Mouse (Mus musculus): ENCODE data around the gene Mfn1. TPM values are rescaled to one million over a fixed set of nuclear protein-coding genes. Genes with fewer than 3 reads are reported as not detected.
A peak's percentile ranks its signal among the peaks of the same experiment; 100 is the strongest.

Mfn1 gene
- polyA plus RNA-seq, 1 experiment: 143 TPM

- H3K4me3 ChIP-seq (replicated peaks; ENCODE audit: insufficient read depth, low read depth, low read length): no peak overlapping the region
- H3K4me1 ChIP-seq (ENCODE audit: control insufficient read depth, insufficient read depth, low read length): peaks cover 3% of the 10 kb centered on the region; the same call in 1 of the 2 replicates
- no peak overlapping the region for H3K27ac ChIP-seq (ENCODE audit: insufficient read depth, low read length)
- TF ChIP-seq CTCF (IDR thresholded peaks at IDR 0.05; ENCODE audit: borderline replicate concordance, insufficient read depth, low read depth, low read length) (no peak), POLR2A (IDR thresholded peaks at IDR 0.05; ENCODE audit: borderline replicate concordance, insufficient read depth, low read length) (no peak)
- DNase-seq: no peak
- H3K27me3 ChIP-seq (ENCODE audit: control insufficient read depth, insufficient read depth, low read length): no peaks in the 10 kb centered on the region
These were observed 15.7 kb upstream of the Mfn1 start for GRCm38 (mm10) chr3:32513528-32513927.

GRCm38 (mm10) chr3:32527181-32527580 lies 2.1 kb upstream of the Mfn1 start:
- WGBS: 87% methylated on average over 4 of the region's 4 CpGs

GRCm38 (mm10) chr3:32530041-32530440 lies 776 bp downstream of the Mfn1 start:
- TF ChIP-seq POLR2A (IDR thresholded peaks at IDR 0.05; ENCODE audit: borderline replicate concordance, insufficient read depth, low read length) (no peak), CTCF (IDR thresholded peaks at IDR 0.05; ENCODE audit: borderline replicate concordance, insufficient read depth, low read depth, low read length) (no peak)
- H3K27ac ChIP-seq (ENCODE audit: insufficient read depth, low read length): no peak overlapping the region
- no peaks in the 10 kb centered on the region for H3K27me3 ChIP-seq (ENCODE audit: control insufficient read depth, insufficient read depth, low read length)
- H3K4me3 ChIP-seq (replicated peaks; ENCODE audit: insufficient read depth, low read depth, low read length): peak overlapping the region; percentile 77
- no peak for DNase-seq
- WGBS: 17% methylated on average over 5 of the region's 5 CpGs
- H3K4me1 ChIP-seq (ENCODE audit: control insufficient read depth, insufficient read depth, low read length): no peaks in the 10 kb centered on the region; the same call in 1 of the 2 replicates

More at GRCm38 (mm10) chr3:32527181-32527580, 2.1 kb upstream of the Mfn1 start:
- Histone ChIP-seq H3K4me3 (replicated peaks; ENCODE audit: insufficient read depth, low read depth, low read length) (no peak overlapping the region), H3K27ac (ENCODE audit: insufficient read depth, low read length) (no peak overlapping the region), H3K4me1 (ENCODE audit: control insufficient read depth, insufficient read depth, low read length) (no peaks in the 10 kb centered on the region; the same call in 1 of the 2 replicates), H3K27me3 (ENCODE audit: control insufficient read depth, insufficient read depth, low read length) (no peaks in the 10 kb centered on the region)
- TF ChIP-seq CTCF (IDR thresholded peaks at IDR 0.05; ENCODE audit: borderline replicate concordance, insufficient read depth, low read depth, low read length) (no peak), POLR2A (IDR thresholded peaks at IDR 0.05; ENCODE audit: borderline replicate concordance, insufficient read depth, low read length) (no peak)
- DNase-seq: no peak

- WGBS: 68% methylated on average over 1 of the region's 1 CpGs
- Histone ChIP-seq H3K4me3 (replicated peaks; ENCODE audit: insufficient read depth, low read depth, low read length) (no peak overlapping the region), H3K27me3 (ENCODE audit: control insufficient read depth, insufficient read depth, low read length) (no peaks in the 10 kb centered on the region), H3K4me1 (ENCODE audit: control insufficient read depth, insufficient read depth, low read length) (peaks cover 4% of the 10 kb centered on the region), H3K27ac (ENCODE audit: insufficient read depth, low read length) (no peak overlapping the region)
- DNase-seq: no peak
- TF ChIP-seq CTCF (IDR thresholded peaks at IDR 0.05; ENCODE audit: borderline replicate concordance, insufficient read depth, low read depth, low read length) (no peak), POLR2A (IDR thresholded peaks at IDR 0.05; ENCODE audit: borderline replicate concordance, insufficient read depth, low read length) (no peak)
These were observed 6.4 kb downstream of the Mfn1 start for GRCm38 (mm10) chr3:32535692-32536091.

GRCm38 (mm10) chr3:32537556-32537955 lies 8.3 kb downstream of the Mfn1 start:
- Histone ChIP-seq H3K4me3 (replicated peaks; ENCODE audit: insufficient read depth, low read depth, low read length) (no peak overlapping the region), H3K27ac (ENCODE audit: insufficient read depth, low read length) (peak overlapping the region; percentile 66; the same call in 1 of the 2 replicates), H3K4me1 (ENCODE audit: control insufficient read depth, insufficient read depth, low read length) (peaks cover 4% of the 10 kb centered on the region), H3K27me3 (ENCODE audit: control insufficient read depth, insufficient read depth, low read length) (no peaks in the 10 kb centered on the region)
- 38% methylated on average over 1 of the region's 1 CpGs for WGBS
- peak; percentile 46 to 74 for DNase-seq
- no peak for TF ChIP-seq POLR2A (IDR thresholded peaks at IDR 0.05; ENCODE audit: borderline replicate concordance, insufficient read depth, low read length)
- TF ChIP-seq CTCF (IDR thresholded peaks at IDR 0.05; ENCODE audit: borderline replicate concordance, insufficient read depth, low read depth, low read length): no peak

- no peak for DNase-seq
- Histone ChIP-seq H3K4me3 (replicated peaks; ENCODE audit: insufficient read depth, low read depth, low read length) (no peak overlapping the region), H3K27me3 (ENCODE audit: control insufficient read depth, insufficient read depth, low read length) (no peaks in the 10 kb centered on the region), H3K4me1 (ENCODE audit: control insufficient read depth, insufficient read depth, low read length) (peaks cover 4% of the 10 kb centered on the region), H3K27ac (ENCODE audit: insufficient read depth, low read length) (no peak overlapping the region; the same call in 1 of the 2 replicates)
- TF ChIP-seq POLR2A (IDR thresholded peaks at IDR 0.05; ENCODE audit: borderline replicate concordance, insufficient read depth, low read length) (no peak), CTCF (IDR thresholded peaks at IDR 0.05; ENCODE audit: borderline replicate concordance, insufficient read depth, low read depth, low read length) (no peak)
- WGBS: 94% methylated on average over 5 of the region's 5 CpGs
These were observed 8.8 kb downstream of the Mfn1 start for GRCm38 (mm10) chr3:32538091-32538490.

- Histone ChIP-seq H3K27me3 (ENCODE audit: control insufficient read depth, insufficient read depth, low read length) (no peaks in the 10 kb centered on the region), H3K27ac (ENCODE audit: insufficient read depth, low read length) (no peak overlapping the region), H3K4me3 (replicated peaks; ENCODE audit: insufficient read depth, low read depth, low read length) (no peak overlapping the region), H3K4me1 (ENCODE audit: control insufficient read depth, insufficient read depth, low read length) (no peaks in the 10 kb centered on the region)
- TF ChIP-seq POLR2A (IDR thresholded peaks at IDR 0.05; ENCODE audit: borderline replicate concordance, insufficient read depth, low read length): no peak
- no peak for TF ChIP-seq CTCF (IDR thresholded peaks at IDR 0.05; ENCODE audit: borderline replicate concordance, insufficient read depth, low read depth, low read length)
- WGBS: 90% methylated on average over 1 of the region's 1 CpGs
- DNase-seq: no peak
These were observed 23.8 kb downstream of the Mfn1 start for GRCm38 (mm10) chr3:32553061-32553460.

- no peak for DNase-seq
- TF ChIP-seq CTCF (IDR thresholded peaks at IDR 0.05; ENCODE audit: borderline replicate concordance, insufficient read depth, low read depth, low read length): no peak
- TF ChIP-seq POLR2A (IDR thresholded peaks at IDR 0.05; ENCODE audit: borderline replicate concordance, insufficient read depth, low read length): no peak
- Histone ChIP-seq H3K27me3 (ENCODE audit: control insufficient read depth, insufficient read depth, low read length) (no peaks in the 10 kb centered on the region), H3K27ac (ENCODE audit: insufficient read depth, low read length) (no peak overlapping the region), H3K4me1 (ENCODE audit: control insufficient read depth, insufficient read depth, low read length) (no peaks in the 10 kb centered on the region), H3K4me3 (replicated peaks; ENCODE audit: insufficient read depth, low read depth, low read length) (no peak overlapping the region)
- WGBS: 84% methylated on average over 6 of the region's 6 CpGs
These were observed 34.1 kb downstream of the Mfn1 start for GRCm38 (mm10) chr3:32563401-32563800.

Measured in cerebellum, adult 2 months (tissue).